Mouse (Mus musculus): ENCODE results near the gene Cd200r4.

Gene Cd200r4

DNA sequence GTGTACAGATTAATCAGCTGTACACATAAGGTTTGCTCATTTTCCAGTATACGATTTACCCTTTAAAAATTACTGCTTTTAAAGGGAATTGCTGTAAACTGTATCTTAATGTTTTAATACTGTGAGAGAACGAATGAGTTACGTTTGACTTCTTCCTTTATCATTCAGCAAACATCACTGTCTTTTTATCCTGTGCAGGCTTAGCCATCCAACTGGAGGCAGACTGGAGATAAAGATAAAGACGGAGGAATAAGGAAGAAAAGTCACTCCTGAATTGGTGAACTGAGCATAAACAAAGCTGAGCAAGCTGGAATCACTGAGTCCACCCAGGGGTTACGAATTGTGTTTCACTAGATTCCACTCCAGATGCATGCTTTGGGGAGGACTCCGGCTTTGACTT is 66.1 kb downstream of the Cd200r4 start:
- no peak for DNase-seq

Measured in right cerebral cortex, postnatal 14 days (tissue).